In the genomic region with DNA sequence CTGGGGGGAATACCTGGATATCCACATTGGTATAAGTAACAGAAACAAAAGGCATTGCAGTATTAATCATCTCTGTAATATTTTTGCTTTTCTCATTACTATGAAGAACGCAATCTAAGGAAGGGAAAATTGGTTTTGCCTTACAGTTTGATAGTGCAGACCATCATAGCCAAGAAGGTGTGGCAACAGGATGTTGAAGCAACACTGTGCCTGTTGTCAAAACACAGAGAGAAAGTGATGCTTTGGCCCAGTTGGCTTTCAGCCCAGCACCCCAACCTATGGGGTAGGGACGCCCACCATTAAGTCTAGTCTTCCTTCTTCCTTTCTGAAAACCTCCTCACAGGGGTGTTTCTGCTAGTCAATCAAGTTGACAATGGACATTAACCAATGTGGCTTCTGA, we compare ENCODE assay signal across 19 mouse cellular contexts.
"Had no signal": no experiment of that assay in that cellular context is flagged by ENCODE, and none has a peak within 500 bp of the region (broad histone marks: within the 10 kb centered on the region; RNA-seq: fewer than 3 reads in every experiment).

No protein-coding gene starts in this region.

- ATAC-seq: liver, postnatal 0 days; lung, postnatal 0 days had no signal

- H3K27ac ChIP-seq: liver, embryonic 13.5 days; liver, embryonic 15.5 days; lung, embryonic 15.5 days; macrophage; midbrain, embryonic 12.5 days; neural tube, embryonic 12.5 days; stomach, embryonic 15.5 days; stomach, postnatal 0 days had no signal

- DNase-seq: liver, embryonic 13.5 days; liver, postnatal 0 days; lung, adult 2 months; lung, postnatal 14 days; lung, postnatal 36 days; midbrain, embryonic 14.5 days; right cerebral cortex, postnatal 14 days; thymus, adult 18-20 months; thymus, postnatal 25 days; thymus, postnatal 4 days had no signal

- H3K4me3 ChIP-seq: liver, embryonic 13.5 days; liver, embryonic 15.5 days; lung, embryonic 15.5 days; megakaryocyte, embryonic 14.5 days; midbrain, embryonic 12.5 days; neural tube, embryonic 12.5 days; stomach, embryonic 15.5 days had no signal
